Mouse (Mus musculus) hindbrain, embryonic 11.5 days (tissue): ENCODE data around the gene Mamstr. TPM values are rescaled to one million over a fixed set of nuclear protein-coding genes. Genes with fewer than 3 reads are reported as not detected.

Experiments
- ATAC-seq: fragments of 200-750 bp; cut with Nextera tagmentation; 2 replicates; pipeline ENCODE4 v1.8.0; 2017; ENCODE audit warnings: mild to moderate bottlenecking, moderate TSS enrichment, moderate library complexity; ENCODE audit not compliant: low FRiP score
- DNase-seq: peaks from one replicate; pipeline ENCODE4 v3.0.0-alpha.2; 2015; ENCODE audit warnings: low spot score
- H3K27ac ChIP-seq: fragments of 300-500 bp; sonication (generic); 2 replicates; pipeline ENCODE4 v1.5.1; 2014; ENCODE audit warnings: mild to moderate bottlenecking, low read depth, low read length
- H3K27me3 ChIP-seq: fragments of 300-500 bp; sonication (generic); 2 replicates; pipeline ENCODE4 v1.6.1; 2014; ENCODE audit warnings: mild to moderate bottlenecking, low read length, moderate library complexity, mixed read lengths; ENCODE audit not compliant: control insufficient read depth, insufficient read depth
- H3K36me3 ChIP-seq: fragments of 300-500 bp; sonication (generic); 2 replicates; pipeline ENCODE4 v1.6.1; 2014; ENCODE audit warnings: mild to moderate bottlenecking, low read length, moderate library complexity, mixed read lengths; ENCODE audit not compliant: control insufficient read depth, insufficient read depth
- H3K4me1 ChIP-seq: fragments of 300-500 bp; sonication (generic); replicated peaks from 2 replicates; pipeline ENCODE4 v1.6.1; 2014; ENCODE audit warnings: low read length, mixed read lengths; ENCODE audit not compliant: control insufficient read depth, insufficient read depth
- H3K4me2 ChIP-seq: fragments of 300-500 bp; sonication (generic); replicated peaks from 2 replicates; pipeline ENCODE4 v1.6.1; 2014; ENCODE audit warnings: mild to moderate bottlenecking, low read depth, low read length
- H3K4me3 ChIP-seq: fragments of 300-500 bp; sonication (generic); 2 replicates; pipeline ENCODE4 v1.5.1; 2014; ENCODE audit warnings: low read depth, low read length
- H3K9ac ChIP-seq: fragments of 300-500 bp; sonication (generic); 2 replicates; pipeline ENCODE4 v1.6.1; 2014; ENCODE audit warnings: low read depth, low read length
- H3K9me3 ChIP-seq: fragments of 300-500 bp; sonication (generic); 2 replicates; pipeline ENCODE4 v1.6.1; 2016; ENCODE audit warnings: low read length; ENCODE audit not compliant: control insufficient read depth
- WGBS: fragments of 180-500 bp; shearing (Covaris S2); extraction: QIAGEN DNeasy Blood & Tissue Kit; methylation state at CpG from one replicate; pipeline ENCODE4 v1.1.7; 2014; 5-methylcytosine and 5-hydroxymethylcytosine counted together
- polyA plus RNA-seq: library from polyadenylated mRNA; unstranded; fragments of >200 nt; fragmentation: Nextera tagmentation; extraction: Ambion mirVana; gene quantifications from 2 replicates; pipeline ENCODE4 v1.2.1, GENCODE M21; 2014

The Mamstr gene
- polyA plus RNA-seq, 1 experiment from 2014 or later = 2.1 TPM

DNA sequence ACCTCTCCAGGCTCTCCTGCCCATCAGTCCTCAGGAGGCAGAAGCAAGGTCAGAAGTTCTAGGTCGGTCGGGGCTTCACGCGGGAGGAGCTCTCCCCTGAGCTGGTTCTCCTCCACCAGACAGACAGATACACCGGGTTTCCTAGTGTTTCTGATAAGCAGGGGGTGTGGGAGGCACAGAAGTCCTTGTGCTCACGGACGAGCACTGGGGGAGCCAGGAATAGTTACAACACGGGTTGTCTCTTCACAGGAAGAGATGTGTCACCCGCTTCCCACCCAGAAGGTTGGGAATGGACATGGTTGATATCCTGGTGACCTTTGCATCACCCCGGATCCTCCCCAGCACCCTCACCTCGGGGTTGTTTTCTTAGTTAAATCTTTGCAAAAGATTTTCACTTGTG, 50.0 kb downstream of the Mamstr start:
- Histone ChIP-seq H3K36me3 (no peaks in the 10 kb centered on the region), H3K4me2 (no peak overlapping the region), H3K27ac (no peak overlapping the region), H3K4me1 (peaks cover 3% of the 10 kb centered on the region), H3K9ac (no peak overlapping the region), H3K27me3 (0 out of 2 replicates have a peak, but pooled peaks cover 3% of the 10 kb centered on the region), H3K9me3 (no peaks in the 10 kb centered on the region), H3K4me3 (no peak overlapping the region)
- 77% methylated on average over 11 of the region's 11 CpGs for WGBS
- no peak for DNase-seq
- ATAC-seq = no peak

- no peak for ATAC-seq
- Histone ChIP-seq H3K27me3 (0 out of 2 replicates have a peak, but pooled peaks cover 3% of the 10 kb centered on the region), H3K9ac (no peak overlapping the region), H3K36me3 (no peaks in the 10 kb centered on the region), H3K4me1 (no peaks in the 10 kb centered on the region), H3K27ac (no peak overlapping the region), H3K9me3 (no peaks in the 10 kb centered on the region), H3K4me3 (no peak overlapping the region), H3K4me2 (no peak overlapping the region)
- DNase-seq = no peak
- 76% methylated on average over 2 of the region's 2 CpGs for WGBS
Observed at GRCm38 (mm10) chr7:45692364-45692763, 52.6 kb downstream of the Mamstr start.

GRCm38 (mm10) chr7:45693921-45694591, 54.3 kb downstream of the Mamstr start, which contains the start of gene Sec1:
Gene Sec1 (minus strand): TSS chr7:45694402.
- Histone ChIP-seq H3K27ac (0 out of 2 replicates have a peak within 1 kb of the TSS, but pooled peaks have one; percentile 11), H3K36me3 (no peaks in the 10 kb centered on the region), H3K9ac (no peak within 1 kb of the TSS), H3K9me3 (no peaks in the 10 kb centered on the region), H3K27me3 (peaks cover 10% of the 10 kb centered on the region), H3K4me2 (no peak within 1 kb of the TSS), H3K4me3 (no peak within 1 kb of the TSS), H3K4me1 (no peaks in the 10 kb centered on the region)
- DNase-seq (no peak), ATAC-seq (no peak)
- WGBS = 85% methylated on average over 50 of the region's 50 CpGs

DNA sequence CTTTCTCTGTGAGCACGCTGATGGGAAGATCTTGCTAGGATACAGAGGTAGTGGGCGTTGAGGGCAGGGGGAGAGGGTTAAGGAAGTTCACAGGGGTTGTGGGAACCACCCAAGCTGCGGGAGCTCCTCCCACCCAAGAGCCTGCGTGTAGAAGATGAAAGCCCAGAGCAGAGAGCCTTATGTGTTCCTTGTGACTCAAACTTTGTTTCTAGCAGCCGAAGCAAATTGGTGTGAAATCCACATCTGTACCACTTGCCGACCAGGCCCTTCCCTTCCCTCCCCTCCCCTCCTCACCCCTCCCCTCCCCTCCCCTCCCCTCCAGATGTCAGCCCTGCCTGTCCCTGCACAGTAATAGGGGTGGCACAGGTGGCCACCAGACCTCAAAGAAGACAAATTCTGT, 55.3 kb downstream of the Mamstr start:
- Histone ChIP-seq H3K4me1 (peaks cover 1% of the 10 kb centered on the region; the same call in 1 of the 2 replicates), H3K27ac (no peak overlapping the region), H3K9ac (no peak overlapping the region), H3K4me2 (no peak overlapping the region), H3K9me3 (no peaks in the 10 kb centered on the region), H3K36me3 (no peaks in the 10 kb centered on the region), H3K4me3 (no peak overlapping the region), H3K27me3 (peaks cover 18% of the 10 kb centered on the region)
- peak; percentile 72 for ATAC-seq
- WGBS = 9% methylated on average over 6 of the region's 6 CpGs
- DNase-seq = peak; percentile 45

Other genes with a start within 250 kb of the Mamstr start
- gene Snrnp70, start 244.2 kb upstream of the Mamstr start, polyA plus RNA-seq = 76.5 and 114 TPM in 2 replicates
- 0.11 TPM in 1 of 2 replicates, not detected in the other for gene Kcna7, start 234.3 kb upstream of the Mamstr start, polyA plus RNA-seq
- gene Ntf5, start 226.3 kb upstream of the Mamstr start, polyA plus RNA-seq = 0.99 and 1.2 TPM in 2 replicates
- 0.47 TPM in 1 of 2 replicates, not detected in the other for gene Lhb, start 219.2 kb upstream of the Mamstr start, polyA plus RNA-seq
- gene Gys1, start 205.1 kb upstream of the Mamstr start, polyA plus RNA-seq = 29.2 and 30.6 TPM in 2 replicates
- gene Ruvbl2, start 201.9 kb upstream of the Mamstr start, polyA plus RNA-seq = 168 and 178 TPM in 2 replicates
- 5,748 and 5,943 TPM in 2 replicates for gene Ftl1, start 180.1 kb upstream of the Mamstr start, polyA plus RNA-seq
- gene Bax, start 173.1 kb upstream of the Mamstr start, polyA plus RNA-seq = 128 and 196 TPM in 2 replicates
- 0.40 and 0.54 TPM in 2 replicates for gene Tulp2, start 158.1 kb upstream of the Mamstr start, polyA plus RNA-seq
- gene Gm45808, start 153.2 kb upstream of the Mamstr start, polyA plus RNA-seq = not detected in 2 replicates
- 2.9 and 4.1 TPM in 2 replicates for gene Dhdh, start 151.2 kb upstream of the Mamstr start, polyA plus RNA-seq
- 88.6 and 92.7 TPM in 2 replicates for gene Nucb1, start 129.6 kb upstream of the Mamstr start, polyA plus RNA-seq
- 15.1 and 15.7 TPM in 2 replicates for gene Ppp1r15a, start 113.7 kb upstream of the Mamstr start, polyA plus RNA-seq
- gene Plekha4, start 113.6 kb upstream of the Mamstr start, polyA plus RNA-seq = 2.1 and 2.3 TPM in 2 replicates
- 0.45 and 0.46 TPM in 2 replicates for gene Hsd17b14, start 85.1 kb upstream of the Mamstr start, polyA plus RNA-seq
- gene Bcat2, start 69.8 kb upstream of the Mamstr start, polyA plus RNA-seq = 26.6 and 31.4 TPM in 2 replicates
- not detected in 2 replicates for gene Fgf21, start 24.5 kb upstream of the Mamstr start, polyA plus RNA-seq
- gene Fut1, start 22.7 kb upstream of the Mamstr start, polyA plus RNA-seq = not detected in 2 replicates
- 0.12 and 0.18 TPM in 2 replicates for gene Izumo1, start 18.2 kb upstream of the Mamstr start, polyA plus RNA-seq
- gene Rasip1, start 12.5 kb upstream of the Mamstr start, polyA plus RNA-seq = 4.9 and 5.1 TPM in 2 replicates
- gene Fut2, start 26.4 kb downstream of the Mamstr start, polyA plus RNA-seq = 0.06 and 0.27 TPM in 2 replicates
- 0.21 and 0.22 TPM in 2 replicates for gene Ntn5, start 44.0 kb downstream of the Mamstr start, polyA plus RNA-seq
- 0.29 and 0.75 TPM in 2 replicates for gene Sec1, start 54.4 kb downstream of the Mamstr start, polyA plus RNA-seq
- 8.8 and 9.9 TPM in 2 replicates for gene Car11, start 59.9 kb downstream of the Mamstr start, polyA plus RNA-seq
- 2.2 and 2.8 TPM in 2 replicates for gene Dbp, start 65.1 kb downstream of the Mamstr start, polyA plus RNA-seq
- gene Rpl18, start 75.5 kb downstream of the Mamstr start, polyA plus RNA-seq = 904 and 927 TPM in 2 replicates
- gene Sphk2, start 78.0 kb downstream of the Mamstr start, polyA plus RNA-seq = 13.6 and 17.6 TPM in 2 replicates
- gene Fam83e, start 81.2 kb downstream of the Mamstr start, polyA plus RNA-seq = 0.80 TPM in 2 replicates
- gene Spaca4, start 85.8 kb downstream of the Mamstr start, polyA plus RNA-seq = not detected in 2 replicates
- gene Lmtk3, start 143.8 kb downstream of the Mamstr start, polyA plus RNA-seq = 6.3 and 9.1 TPM in 2 replicates
- gene Sult2b1, start 144.7 kb downstream of the Mamstr start, polyA plus RNA-seq = 1.4 and 1.9 TPM in 2 replicates
- gene Cyth2, start 174.6 kb downstream of the Mamstr start, polyA plus RNA-seq = 211 and 248 TPM in 2 replicates
- 0.48 and 0.57 TPM in 2 replicates for gene Kcnj14, start 184.8 kb downstream of the Mamstr start, polyA plus RNA-seq
- gene Grwd1, start 191.0 kb downstream of the Mamstr start, polyA plus RNA-seq = 56.7 and 66.0 TPM in 2 replicates
- gene Kdelr1, start 232.8 kb downstream of the Mamstr start, polyA plus RNA-seq = 75.9 and 99.4 TPM in 2 replicates
- gene Grin2d, start 238.4 kb downstream of the Mamstr start, polyA plus RNA-seq = 0.39 and 0.42 TPM in 2 replicates